Mouse (Mus musculus) cerebellum, adult 2 months (tissue): Measurements from ENCODE around the gene 2210016F16Rik.

Experiments
- CTCF ChIP-seq: fragments of 200-500 bp; IDR thresholded peaks from 2 replicates; pipeline ENCODE4 v1.5.1; 2011; ENCODE audit warnings: low read depth, mild to moderate bottlenecking, control low read depth, low read length, moderate library complexity, borderline replicate concordance; ENCODE audit not compliant: insufficient read depth
- POLR2A ChIP-seq: fragments of 200-500 bp; IDR thresholded peaks from 2 replicates; pipeline ENCODE4 v1.6.1; 2011; ENCODE audit warnings: low read length, control low read depth, borderline replicate concordance; ENCODE audit not compliant: insufficient read depth

GRCm38 (mm10) chr13:58389324-58389951 lies 4.4 kb upstream of the 2210016F16Rik start:
- TF ChIP-seq POLR2A = no peak
- no peak for TF ChIP-seq CTCF
